Mouse (Mus musculus) midbrain, embryonic 15.5 days (tissue): ENCODE results near the gene Ankrd34b. TPM values are rescaled to one million over a fixed set of nuclear protein-coding genes. Genes with fewer than 3 reads are reported as not detected.

Source experiments
- ATAC-seq: fragments of 200-750 bp; cut with Nextera tagmentation; replicated peaks from 2 replicates; pipeline ENCODE4 v1.8.0; 2017; ENCODE audit warnings: moderate TSS enrichment
- H3K27ac ChIP-seq: fragments of 300-500 bp; sonication (generic); 2 replicates; pipeline ENCODE4 v1.5.1; 2015; ENCODE audit warnings: mild to moderate bottlenecking, inconsistent platforms
- H3K27me3 ChIP-seq: fragments of 300-500 bp; sonication (generic); replicated peaks from 2 replicates; pipeline ENCODE4 v1.6.1; 2015; ENCODE audit warnings: inconsistent platforms
- H3K36me3 ChIP-seq: fragments of 300-500 bp; sonication (generic); replicated peaks from 2 replicates; pipeline ENCODE4 v1.6.1; 2015; ENCODE audit warnings: inconsistent platforms
- H3K4me1 ChIP-seq: fragments of 300-500 bp; sonication (generic); 2 replicates; pipeline ENCODE4 v1.6.1; 2015; ENCODE audit warnings: inconsistent platforms
- H3K4me2 ChIP-seq: fragments of 300-500 bp; sonication (generic); 2 replicates; pipeline ENCODE4 v1.6.1; 2015; ENCODE audit warnings: inconsistent platforms, mild to moderate bottlenecking, moderate library complexity
- H3K4me3 ChIP-seq: fragments of 300-500 bp; sonication (generic); 2 replicates; pipeline ENCODE4 v1.5.1; 2015; ENCODE audit warnings: mild to moderate bottlenecking, inconsistent platforms
- H3K9ac ChIP-seq: fragments of 300-500 bp; sonication (generic); 2 replicates; pipeline ENCODE4 v1.6.1; 2015; ENCODE audit warnings: mild to moderate bottlenecking, inconsistent platforms
- H3K9me3 ChIP-seq: fragments of 300-500 bp; sonication (generic); 2 replicates; pipeline ENCODE4 v1.6.1; 2016; ENCODE audit warnings: inconsistent platforms
- WGBS: fragments of 180-500 bp; shearing (Covaris S2); methylation state at CpG from one replicate; pipeline ENCODE4 v1.1.7; 2015; ENCODE audit warnings: mixed read lengths; 5-methylcytosine and 5-hydroxymethylcytosine counted together
- polyA plus RNA-seq: library from polyadenylated mRNA; unstranded; fragments of >200 nt; fragmentation: Nextera tagmentation; extraction: Ambion mirVana; gene quantifications from 2 replicates; pipeline ENCODE4 v1.2.1, GENCODE M21; 2015

Gene Ankrd34b
- polyA plus RNA-seq = 2.2 and 2.6 TPM in 2 replicates

DNA sequence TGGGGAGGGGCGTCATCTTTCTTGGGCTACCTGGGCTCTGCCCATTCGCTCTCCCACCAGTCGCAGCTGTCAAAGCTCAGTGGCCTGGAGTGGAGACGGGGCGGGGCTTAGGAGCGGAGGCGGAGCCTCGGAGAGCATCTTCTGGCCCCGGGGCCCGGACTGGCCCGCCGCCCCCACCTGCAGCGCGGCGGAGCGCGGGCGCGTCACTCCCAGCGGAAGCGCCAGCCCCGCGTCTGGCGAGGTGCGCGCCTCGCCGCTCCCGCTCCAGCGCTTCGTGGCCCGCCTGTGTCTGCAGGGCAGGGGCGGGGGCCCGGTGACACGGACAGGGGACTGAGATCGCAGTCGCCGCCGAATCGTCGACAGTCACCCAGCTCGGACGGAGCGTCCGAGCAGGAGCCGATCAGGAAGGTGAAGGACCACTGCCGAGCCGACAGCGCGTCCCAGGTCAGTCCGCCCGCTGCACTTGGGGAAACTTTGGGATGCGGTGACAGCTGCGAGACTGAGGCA lies at the start of gene Ankrd34b:
TSS of gene Ankrd34b (plus strand) at position 139 of the 507 bp plus-strand sequence.
- Histone ChIP-seq H3K4me1 (peaks cover 14% of the 10 kb centered on the region), H3K36me3 (no peaks in the 10 kb centered on the region), H3K9me3 (no peaks in the 10 kb centered on the region), H3K4me3 (peak within 1 kb of the TSS; percentile 70), H3K27me3 (peaks cover 38% of the 10 kb centered on the region), H3K27ac (no peak within 1 kb of the TSS), H3K4me2 (peak within 1 kb of the TSS; percentile 99), H3K9ac (peak within 1 kb of the TSS; percentile 50)
- WGBS = under 1% methylated on average over 50 of the region's 54 CpGs
- peak; percentile 91 for ATAC-seq

DNA sequence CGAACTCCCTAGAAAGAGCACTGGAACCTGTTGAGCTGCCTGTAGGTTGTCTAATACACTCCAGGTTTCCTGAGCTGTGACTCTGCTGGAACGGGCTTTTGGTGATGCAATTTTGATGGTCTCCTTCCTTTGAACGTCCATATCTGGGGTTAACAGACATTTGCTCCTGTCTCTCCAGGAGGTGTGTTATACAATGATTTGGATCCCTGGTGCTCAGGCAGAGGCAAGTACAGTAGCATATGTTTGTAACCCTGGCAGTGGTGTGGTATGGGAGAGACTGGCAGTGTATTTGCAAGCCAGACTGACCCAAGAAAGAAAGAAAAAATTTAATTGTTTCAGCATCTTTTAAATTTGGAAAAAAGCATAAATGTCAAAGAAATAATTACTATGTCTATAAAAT lies 38.3 kb upstream of the Ankrd34b start:
- Histone ChIP-seq H3K4me2 (no peak overlapping the region), H3K4me3 (no peak overlapping the region), H3K36me3 (no peaks in the 10 kb centered on the region), H3K27me3 (no peaks in the 10 kb centered on the region), H3K4me1 (no peaks in the 10 kb centered on the region), H3K9ac (no peak overlapping the region), H3K27ac (no peak overlapping the region), H3K9me3 (no peaks in the 10 kb centered on the region)
- ATAC-seq = no peak
- 93% methylated on average over 3 of the region's 3 CpGs for WGBS

DNA sequence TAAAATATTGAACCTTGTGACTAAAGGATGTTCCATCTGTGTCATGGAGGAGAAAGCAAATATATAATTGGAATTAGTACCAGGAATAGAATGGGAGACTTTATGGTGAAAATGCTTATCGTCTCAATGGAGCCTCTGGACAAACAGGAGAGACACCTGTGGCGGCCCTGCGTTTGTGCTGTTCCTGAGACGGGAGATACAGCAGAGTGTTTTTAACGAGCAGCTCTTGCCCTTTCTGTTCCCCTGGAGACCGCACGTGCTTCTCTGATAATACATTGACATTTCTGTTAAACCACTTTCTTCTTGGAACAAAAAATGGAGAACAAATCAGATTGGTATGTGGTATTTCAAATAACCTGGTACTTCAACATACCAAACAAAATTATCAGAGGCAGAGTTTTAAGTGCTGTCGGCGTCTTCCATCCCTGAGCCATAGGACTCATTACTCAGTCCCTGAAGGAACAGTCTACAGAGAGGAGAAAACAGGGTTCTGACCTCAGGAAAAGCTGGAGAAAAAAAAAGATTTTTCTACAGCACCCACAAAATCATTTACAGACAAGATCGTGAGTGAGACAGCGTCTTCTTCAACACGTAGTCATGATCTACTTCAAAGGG lies 32.5 kb upstream of the Ankrd34b start:
- H3K9ac ChIP-seq = no peak overlapping the region
- no peak overlapping the region for H3K27ac ChIP-seq
- no peak overlapping the region for H3K4me2 ChIP-seq
- no peaks in the 10 kb centered on the region for H3K9me3 ChIP-seq
- no peak overlapping the region for H3K4me3 ChIP-seq
- 81% methylated on average over 12 of the region's 12 CpGs for WGBS
- ATAC-seq = no peak
- H3K4me1 ChIP-seq = no peaks in the 10 kb centered on the region
- no peaks in the 10 kb centered on the region for H3K27me3 ChIP-seq
- no peaks in the 10 kb centered on the region for H3K36me3 ChIP-seq

DNA sequence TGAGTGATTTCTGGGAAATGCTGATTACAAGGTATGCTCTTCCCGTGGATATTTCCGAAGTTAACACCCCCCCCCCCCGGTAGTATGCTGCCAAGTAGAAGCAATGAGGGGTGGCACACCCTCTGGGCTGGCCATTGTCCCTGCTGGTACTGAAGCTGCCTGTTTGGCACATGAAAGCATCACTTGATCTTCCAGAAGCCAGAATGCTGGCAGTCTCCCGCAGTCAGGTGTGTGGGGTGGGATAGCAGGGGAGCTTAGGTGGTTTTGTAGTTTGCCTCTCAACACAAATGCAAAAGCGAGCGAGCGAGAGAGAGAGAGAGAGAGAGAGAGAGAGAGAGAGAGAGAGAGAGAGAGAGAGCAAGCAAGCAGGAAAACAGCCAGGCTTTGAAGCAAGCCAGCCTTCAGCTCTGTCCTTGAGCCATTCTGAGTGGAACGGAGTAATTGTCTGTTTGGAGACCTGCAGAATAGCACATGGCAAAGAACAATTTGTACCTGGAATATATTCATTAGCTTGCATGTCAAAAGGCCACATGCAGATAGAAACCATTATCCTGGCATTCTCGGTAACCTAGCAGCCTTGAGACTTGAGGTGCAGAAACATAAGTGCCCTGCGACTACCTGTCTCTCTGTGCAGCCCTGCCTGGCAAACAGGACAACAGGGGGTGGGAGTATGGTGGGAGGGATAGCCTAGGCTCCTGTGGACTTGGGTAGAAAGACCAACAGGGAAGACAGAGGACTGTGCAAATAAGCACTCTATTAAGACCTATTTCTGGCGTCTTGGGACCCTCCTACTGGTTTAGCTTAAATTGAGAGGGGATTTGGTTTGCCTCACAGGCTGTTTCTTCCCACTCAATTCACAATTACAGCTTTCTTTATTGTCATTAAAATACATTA lies 27.0 kb upstream of the Ankrd34b start:
- Histone ChIP-seq H3K4me1 (no peaks in the 10 kb centered on the region), H3K36me3 (no peaks in the 10 kb centered on the region), H3K4me3 (no peak overlapping the region), H3K4me2 (no peak overlapping the region), H3K9ac (no peak overlapping the region), H3K9me3 (no peaks in the 10 kb centered on the region), H3K27ac (no peak overlapping the region), H3K27me3 (no peaks in the 10 kb centered on the region)
- 59% methylated on average over 11 of the region's 11 CpGs for WGBS
- peak; percentile 78; the same call in 1 of the 2 replicates for ATAC-seq

DNA sequence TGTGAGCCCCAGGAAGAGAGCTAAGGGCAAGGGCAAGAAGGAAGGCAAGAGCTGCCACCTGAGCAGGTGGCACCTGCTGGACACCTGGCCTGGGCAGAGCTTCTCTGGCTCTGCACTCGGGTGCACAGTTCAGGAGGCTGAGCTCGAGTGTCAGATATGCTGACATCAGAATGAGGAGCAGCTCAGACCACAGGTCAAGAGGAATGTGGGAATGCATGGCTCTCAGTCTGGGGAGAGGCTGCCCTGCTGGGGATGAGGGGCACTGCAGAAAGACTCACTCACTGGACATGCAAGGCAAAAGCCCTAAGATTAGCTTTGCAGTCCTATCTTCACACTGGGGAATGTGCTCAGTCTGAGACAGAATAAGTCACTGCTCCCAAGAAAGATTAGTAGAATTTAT lies 23.6 kb upstream of the Ankrd34b start:
- Histone ChIP-seq H3K9ac (no peak overlapping the region), H3K9me3 (no peaks in the 10 kb centered on the region), H3K36me3 (no peaks in the 10 kb centered on the region), H3K4me1 (no peaks in the 10 kb centered on the region), H3K27me3 (no peaks in the 10 kb centered on the region), H3K27ac (no peak overlapping the region), H3K4me3 (no peak overlapping the region), H3K4me2 (no peak overlapping the region)
- ATAC-seq = 0 out of 2 replicates have a peak, but pooled peaks have one; percentile 20
- 80% methylated on average over 2 of the region's 2 CpGs for WGBS

DNA sequence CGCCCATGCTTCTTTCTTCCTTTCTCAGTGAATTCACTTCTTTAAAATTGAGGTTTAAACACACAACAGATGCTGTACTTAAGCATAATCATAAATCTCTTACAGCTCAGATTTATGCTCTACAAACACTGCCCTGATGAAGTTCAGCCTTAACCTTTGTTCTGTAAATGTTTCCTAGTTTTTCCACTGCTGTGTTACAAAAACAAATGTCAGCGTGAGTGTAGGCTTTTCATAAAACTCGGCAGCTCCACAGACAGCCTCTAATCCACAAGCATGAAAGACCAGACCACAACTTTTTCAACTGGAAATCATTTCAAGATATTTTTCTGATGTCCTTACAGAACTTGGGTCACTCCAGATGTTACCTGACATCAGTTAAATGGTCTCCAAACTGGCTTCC lies 22.2 kb upstream of the Ankrd34b start:
- Histone ChIP-seq H3K27ac (no peak overlapping the region), H3K9me3 (no peaks in the 10 kb centered on the region), H3K4me1 (no peaks in the 10 kb centered on the region), H3K27me3 (no peaks in the 10 kb centered on the region), H3K36me3 (no peaks in the 10 kb centered on the region), H3K4me2 (no peak overlapping the region), H3K4me3 (no peak overlapping the region), H3K9ac (no peak overlapping the region)
- ATAC-seq = no peak
- WGBS = 81% methylated on average over 3 of the region's 3 CpGs

DNA sequence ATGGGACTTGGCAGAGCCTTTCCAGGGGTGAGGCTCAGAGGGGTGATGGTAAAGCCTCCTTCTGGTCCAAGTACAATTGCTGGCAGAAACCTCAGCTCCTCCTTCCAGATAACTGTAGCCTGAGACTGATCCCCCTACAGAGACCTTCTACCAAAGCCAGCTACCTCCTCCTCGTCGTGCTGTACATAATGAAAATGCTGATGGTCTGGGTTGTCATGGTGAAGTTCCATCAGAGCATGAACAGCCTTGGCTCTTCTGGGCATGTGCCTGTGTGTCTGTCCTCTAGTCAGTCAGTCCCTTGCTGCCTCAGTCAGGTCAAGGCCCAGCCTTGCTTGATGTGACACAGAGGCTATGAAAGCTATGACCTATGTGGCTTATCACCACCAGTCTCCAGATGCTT lies 15.2 kb upstream of the Ankrd34b start:
- Histone ChIP-seq H3K4me3 (no peak overlapping the region), H3K4me2 (no peak overlapping the region), H3K4me1 (no peaks in the 10 kb centered on the region), H3K36me3 (no peaks in the 10 kb centered on the region), H3K27ac (no peak overlapping the region), H3K9ac (no peak overlapping the region), H3K27me3 (no peaks in the 10 kb centered on the region), H3K9me3 (no peaks in the 10 kb centered on the region)
- 76% methylated on average over 2 of the region's 2 CpGs for WGBS
- ATAC-seq = no peak

DNA sequence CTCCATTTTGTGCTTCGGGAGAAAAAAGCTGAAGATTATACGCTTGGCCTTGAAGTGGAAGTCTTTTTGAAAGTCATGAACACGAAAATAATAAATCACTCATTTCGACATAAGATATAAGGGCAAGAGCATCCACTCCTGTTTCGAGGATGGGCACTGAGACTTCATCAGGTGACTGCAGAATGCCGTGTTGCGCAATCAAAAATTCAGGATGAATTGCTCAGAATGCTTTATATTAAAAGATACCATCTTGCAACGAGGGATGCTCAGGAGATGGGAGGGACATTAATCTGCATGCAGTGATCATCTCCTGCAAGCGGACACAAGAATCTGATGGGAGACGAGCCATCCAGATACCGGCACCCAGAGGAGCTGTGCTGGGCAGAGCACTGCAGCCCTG lies 6.1 kb upstream of the Ankrd34b start:
- Histone ChIP-seq H3K36me3 (no peaks in the 10 kb centered on the region), H3K9ac (no peak overlapping the region), H3K4me1 (no peaks in the 10 kb centered on the region), H3K27me3 (0 out of 2 replicates have a peak, but pooled peaks cover 6% of the 10 kb centered on the region), H3K9me3 (no peaks in the 10 kb centered on the region), H3K27ac (no peak overlapping the region), H3K4me3 (no peak overlapping the region), H3K4me2 (no peak overlapping the region)
- whole genome bisulfite sequencing = 79% methylated on average over 11 of the region's 11 CpGs
- ATAC-seq = no peak

DNA sequence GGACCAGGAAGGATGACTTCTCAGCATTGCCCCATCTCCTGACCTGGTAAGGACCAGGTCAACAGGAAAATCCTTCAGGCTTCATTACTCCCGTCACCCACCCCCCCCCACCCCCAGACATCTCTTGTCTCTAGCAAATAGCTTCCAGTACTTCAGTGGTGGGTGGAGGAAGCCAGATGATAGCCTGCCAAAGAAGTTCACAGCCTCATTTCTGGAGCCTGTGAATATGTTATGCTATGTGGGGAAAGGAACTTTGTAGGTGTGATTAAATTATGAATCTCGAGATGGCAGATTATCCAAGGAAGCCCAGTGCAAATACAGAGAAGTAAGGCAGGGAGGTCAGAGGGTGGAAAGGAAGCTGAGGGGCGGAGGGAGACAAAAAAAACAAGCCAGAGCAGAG lies 2.0 kb upstream of the Ankrd34b start:
- no peak overlapping the region for H3K4me3 ChIP-seq
- H3K9me3 ChIP-seq = no peaks in the 10 kb centered on the region
- no peak overlapping the region for H3K9ac ChIP-seq
- H3K36me3 ChIP-seq = no peaks in the 10 kb centered on the region
- 55% methylated on average over 3 of the region's 3 CpGs for WGBS
- ATAC-seq = no peak
- no peak overlapping the region for H3K27ac ChIP-seq
- H3K4me2 ChIP-seq = no peak overlapping the region
- H3K27me3 ChIP-seq = peaks cover 38% of the 10 kb centered on the region
- peaks cover 14% of the 10 kb centered on the region for H3K4me1 ChIP-seq

DNA sequence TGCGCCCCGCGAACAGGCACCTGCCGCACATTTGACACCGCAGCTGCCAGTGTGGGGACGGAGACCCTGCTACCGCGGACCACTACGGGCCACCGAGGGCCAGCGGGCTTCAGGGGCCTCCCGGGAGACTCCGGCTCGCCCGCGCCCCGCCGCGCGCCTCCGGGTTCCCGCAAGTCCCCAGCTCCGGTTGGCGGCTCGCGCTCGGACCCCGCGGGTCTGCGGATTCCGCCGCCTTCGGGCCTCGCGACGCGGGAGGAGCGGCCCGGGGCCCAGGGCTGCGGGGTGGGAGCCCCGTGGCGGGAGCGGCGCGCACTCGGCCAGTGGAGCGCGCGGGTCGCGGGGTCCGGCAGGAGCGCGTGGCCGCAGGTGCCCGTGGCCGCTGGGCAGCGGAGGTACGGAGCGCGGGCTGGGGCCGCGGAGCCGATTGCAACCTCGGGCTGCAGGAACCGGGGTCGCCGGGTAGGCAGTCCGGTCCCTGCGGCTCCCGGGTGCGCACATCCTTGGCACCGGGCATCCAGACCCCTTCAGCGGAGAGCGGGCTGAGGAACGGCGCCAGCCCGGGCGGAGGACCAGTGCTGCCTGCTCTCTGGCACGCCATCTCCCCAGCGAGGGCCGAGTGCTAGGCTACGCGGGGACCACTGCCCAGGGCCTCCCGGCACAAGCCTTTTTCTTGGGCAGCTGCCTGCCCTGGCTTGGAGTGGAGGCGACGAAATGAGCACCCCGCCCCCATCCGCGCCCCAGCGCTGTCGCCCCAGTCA lies 777 bp downstream of the Ankrd34b start:
- Histone ChIP-seq H3K9me3 (no peaks in the 10 kb centered on the region), H3K4me3 (peak overlapping the region; percentile 70), H3K4me2 (peak overlapping the region; percentile 99), H3K4me1 (peaks cover 14% of the 10 kb centered on the region), H3K36me3 (no peaks in the 10 kb centered on the region), H3K27me3 (peaks cover 38% of the 10 kb centered on the region), H3K9ac (peak overlapping the region; percentile 50), H3K27ac (no peak overlapping the region)
- WGBS = under 1% methylated on average over 92 of the region's 92 CpGs
- peak; percentile 84 for ATAC-seq

DNA sequence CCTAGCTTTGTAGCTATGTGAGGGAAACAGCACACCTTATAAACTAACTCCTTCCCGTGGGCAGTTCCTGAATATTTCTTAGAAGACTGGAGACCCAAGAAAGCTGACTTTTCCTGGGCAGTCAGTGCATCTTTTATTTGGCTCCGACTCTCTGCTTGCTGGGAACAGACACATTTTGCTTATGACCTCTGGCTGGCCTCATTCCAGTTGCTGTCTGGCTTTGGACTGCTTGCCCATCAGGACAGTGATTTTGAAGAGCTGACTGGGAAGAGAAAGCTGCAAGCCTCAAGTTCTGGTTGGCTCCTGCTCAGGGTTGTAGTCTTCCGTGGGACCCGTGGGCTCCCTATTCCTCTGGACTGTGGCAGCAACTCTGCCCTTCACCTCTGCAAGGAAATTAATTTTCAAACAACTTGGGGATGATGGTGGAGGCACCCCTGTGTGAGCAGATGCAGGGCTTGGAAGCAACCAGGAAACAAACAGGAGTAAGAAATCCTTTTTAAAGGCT lies 1.7 kb downstream of the Ankrd34b start:
- no peak for ATAC-seq
- Histone ChIP-seq H3K27me3 (peaks cover 38% of the 10 kb centered on the region), H3K9ac (peak overlapping the region; percentile 50; the same call in 1 of the 2 replicates), H3K27ac (no peak overlapping the region), H3K4me1 (peaks cover 14% of the 10 kb centered on the region), H3K4me2 (peak overlapping the region; percentile 99), H3K9me3 (no peaks in the 10 kb centered on the region), H3K36me3 (no peaks in the 10 kb centered on the region), H3K4me3 (peak overlapping the region; percentile 70)
- WGBS = 47% methylated on average over 4 of the region's 4 CpGs

DNA sequence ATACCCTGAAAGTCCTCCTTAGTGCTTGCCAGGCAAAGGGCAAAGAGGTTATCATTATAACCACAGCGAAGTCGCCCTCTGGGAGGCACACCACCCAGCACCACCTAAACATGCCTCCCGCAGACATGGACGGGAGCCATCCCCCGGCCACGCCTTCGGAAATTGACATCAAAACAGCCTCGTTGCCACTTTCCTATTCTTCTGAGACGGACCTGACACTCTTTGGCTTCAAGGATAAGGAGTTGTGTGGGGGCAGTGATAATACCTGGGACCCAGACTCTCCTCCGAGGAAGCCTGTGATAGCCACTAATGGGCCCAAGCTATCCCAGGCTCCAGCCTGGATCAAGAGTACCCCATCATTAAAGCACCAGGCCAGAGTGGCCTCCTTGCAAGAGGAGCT lies 13.0 kb downstream of the Ankrd34b start:
- ATAC-seq = no peak
- Histone ChIP-seq H3K4me2 (no peak overlapping the region), H3K9me3 (no peaks in the 10 kb centered on the region), H3K4me1 (no peaks in the 10 kb centered on the region), H3K36me3 (peaks cover 5% of the 10 kb centered on the region; the same call in 1 of the 2 replicates), H3K27me3 (no peaks in the 10 kb centered on the region), H3K27ac (no peak overlapping the region), H3K9ac (no peak overlapping the region), H3K4me3 (no peak overlapping the region)
- WGBS = 93% methylated on average over 10 of the region's 10 CpGs
